Mouse (Mus musculus): Measurements from ENCODE around the gene Klk1b8.
"Not testable (repeated sequence)": the region's sequence is repeated elsewhere in the genome, so short reads cannot be mapped to it uniquely, and the experiment has no call there.

Gene Klk1b8

GRCm38 (mm10) chr7:43994821-43995220, 44.4 kb downstream of the Klk1b8 start:
- DNase-seq (ENCODE audit: inconsistent age in 2 of 2, low spot score in 1 of 2) = not testable (repeated sequence)

DNA sequence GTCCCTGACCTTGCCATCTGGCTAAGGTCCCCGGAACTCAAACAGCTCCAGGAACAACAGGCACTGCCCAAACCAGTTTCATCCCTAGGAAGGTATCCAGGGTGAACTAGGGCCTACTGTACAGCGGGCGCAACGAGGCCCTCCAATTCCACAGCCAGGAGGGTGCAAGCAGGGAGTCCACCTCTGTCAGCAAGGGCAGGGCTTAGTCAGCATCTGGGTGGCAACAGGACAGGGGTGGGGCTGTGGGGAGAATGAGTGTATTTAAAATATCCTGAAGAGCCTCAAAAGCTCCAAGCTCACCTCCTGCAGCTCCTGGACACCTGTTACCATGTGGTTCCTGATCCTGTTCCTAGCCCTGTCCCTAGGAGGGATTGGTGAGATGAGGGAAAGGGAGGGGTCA, 45.1 kb downstream of the Klk1b8 start, which contains the start of gene Klk1b11:
Gene Klk1b11 (plus strand): TSS at position 301 of the 400 bp plus-strand sequence.
- not testable (repeated sequence) for DNase-seq (ENCODE audit: inconsistent age in 2 of 2, low spot score in 1 of 2)
